Mouse (Mus musculus) ES-Bruce4 (cell line): ENCODE results near the gene Olfr49.
"Not testable (repeated sequence)": the region's sequence is repeated elsewhere in the genome, so short reads cannot be mapped to it uniquely, and the experiment has no call there.

Experiments
- EP300 ChIP-seq: IDR thresholded peaks from 2 replicates; pipeline ENCODE4 v1.6.1; 2011; ENCODE audit warnings: low read depth, low read length; ENCODE audit not compliant: insufficient read depth
- POLR2A ChIP-seq: IDR thresholded peaks from one replicate; pipeline ENCODE4 v1.8.1; 2011; ENCODE audit warnings: low read length; ENCODE audit not compliant: insufficient read depth

- not testable (repeated sequence) for TF ChIP-seq EP300, POLR2A
Measured at GRCm38 (mm10) chr14:54229849-54230248, 54.9 kb downstream of the Olfr49 start.
